Mouse (Mus musculus) forebrain, embryonic 10.5 days (tissue): ENCODE measurements at regions not wholly inside any gene's neighbourhood (a gene's known extent, or its start where the extent isn't known, plus 50 kb on each side); places are given as distances from the start of the nearest gene placed in this dataset.

ENCODE experiments used
- DNase-seq: peaks from one replicate; pipeline ENCODE4 v3.0.0-alpha.2; 2017; ENCODE audit warnings: low spot score; ENCODE audit errors: extremely low spot score
- H3K27ac ChIP-seq: fragments of 300-500 bp; sonication (generic); 2 replicates; pipeline ENCODE4 v1.5.1; 2016; ENCODE audit warnings: mild to moderate bottlenecking
- H3K27me3 ChIP-seq: fragments of 300-500 bp; sonication (generic); 2 replicates; pipeline ENCODE4 v1.6.1; 2016; ENCODE audit warnings: mild to moderate bottlenecking; ENCODE audit not compliant: poor library complexity, severe bottlenecking
- H3K36me3 ChIP-seq: fragments of 300-500 bp; sonication (generic); replicated peaks from 2 replicates; pipeline ENCODE4 v1.6.1; 2016; ENCODE audit warnings: mild to moderate bottlenecking, moderate library complexity
- H3K4me1 ChIP-seq: fragments of 300-500 bp; sonication (generic); 2 replicates; pipeline ENCODE4 v1.6.1; 2016
- H3K4me3 ChIP-seq: fragments of 300-500 bp; sonication (generic); 2 replicates; pipeline ENCODE4 v1.5.1; 2016; ENCODE audit warnings: mild to moderate bottlenecking, moderate library complexity
- H3K9me3 ChIP-seq: fragments of 300-500 bp; sonication (generic); 2 replicates; pipeline ENCODE4 v1.6.1; 2016; ENCODE audit warnings: mild to moderate bottlenecking, moderate library complexity
- WGBS: fragments of 180-500 bp; shearing (Covaris S2); methylation state at CpG from one replicate; pipeline ENCODE4 v1.1.7; 2016; 5-methylcytosine and 5-hydroxymethylcytosine counted together

DNA sequence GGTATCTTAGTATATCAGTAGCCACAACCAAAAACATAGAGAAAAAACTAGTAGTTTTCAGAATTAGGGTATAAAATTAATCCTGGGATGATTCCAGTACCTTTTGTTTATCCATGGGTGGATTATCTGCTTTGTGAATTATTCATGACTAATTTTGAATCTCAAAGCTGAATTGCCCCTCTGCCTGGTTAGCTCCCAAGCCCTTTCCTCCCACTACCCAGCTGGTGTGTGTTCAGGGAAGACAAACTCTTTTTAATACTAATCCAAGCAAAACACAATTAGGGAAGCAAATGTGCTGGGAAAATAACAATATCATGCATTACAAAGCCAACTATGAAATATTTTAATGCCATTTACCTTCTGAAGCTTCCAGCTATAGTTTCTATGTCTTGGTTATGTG, 347.4 kb downstream of the Gm43517 start:
- H3K4me1 ChIP-seq: no peaks in the 10 kb centered on the region
- DNase-seq: no peak
- no peak overlapping the region for H3K27ac ChIP-seq
- no peak overlapping the region for H3K4me3 ChIP-seq
- H3K9me3 ChIP-seq: no peaks in the 10 kb centered on the region
- no peaks in the 10 kb centered on the region for H3K36me3 ChIP-seq
- H3K27me3 ChIP-seq: no peaks in the 10 kb centered on the region

DNA sequence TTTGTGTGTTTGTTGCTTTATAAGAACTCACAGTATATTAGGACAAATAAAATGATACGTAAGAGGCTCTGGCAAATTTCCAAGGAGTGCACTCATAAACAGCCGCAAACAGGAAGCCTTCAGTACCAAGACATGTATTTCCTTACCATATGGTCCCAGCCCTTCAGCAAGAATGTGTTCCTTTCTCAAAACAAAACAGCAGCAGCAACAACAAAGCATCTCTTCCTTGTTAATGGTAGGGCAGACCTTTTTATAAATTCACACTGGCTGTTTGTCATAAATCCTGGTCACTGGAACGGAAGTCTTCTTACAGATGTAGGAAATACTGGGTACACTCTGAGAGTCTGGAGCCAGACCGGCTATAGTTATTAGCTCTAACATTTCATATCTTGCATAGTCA, 352.1 kb downstream of the Gm43517 start:
- Histone ChIP-seq H3K4me1 (no peaks in the 10 kb centered on the region), H3K27me3 (no peaks in the 10 kb centered on the region), H3K27ac (no peak overlapping the region), H3K36me3 (no peaks in the 10 kb centered on the region), H3K9me3 (no peaks in the 10 kb centered on the region), H3K4me3 (no peak overlapping the region)
- 91% methylated on average over 4 of the region's 4 CpGs for WGBS
- no peak for DNase-seq

DNA sequence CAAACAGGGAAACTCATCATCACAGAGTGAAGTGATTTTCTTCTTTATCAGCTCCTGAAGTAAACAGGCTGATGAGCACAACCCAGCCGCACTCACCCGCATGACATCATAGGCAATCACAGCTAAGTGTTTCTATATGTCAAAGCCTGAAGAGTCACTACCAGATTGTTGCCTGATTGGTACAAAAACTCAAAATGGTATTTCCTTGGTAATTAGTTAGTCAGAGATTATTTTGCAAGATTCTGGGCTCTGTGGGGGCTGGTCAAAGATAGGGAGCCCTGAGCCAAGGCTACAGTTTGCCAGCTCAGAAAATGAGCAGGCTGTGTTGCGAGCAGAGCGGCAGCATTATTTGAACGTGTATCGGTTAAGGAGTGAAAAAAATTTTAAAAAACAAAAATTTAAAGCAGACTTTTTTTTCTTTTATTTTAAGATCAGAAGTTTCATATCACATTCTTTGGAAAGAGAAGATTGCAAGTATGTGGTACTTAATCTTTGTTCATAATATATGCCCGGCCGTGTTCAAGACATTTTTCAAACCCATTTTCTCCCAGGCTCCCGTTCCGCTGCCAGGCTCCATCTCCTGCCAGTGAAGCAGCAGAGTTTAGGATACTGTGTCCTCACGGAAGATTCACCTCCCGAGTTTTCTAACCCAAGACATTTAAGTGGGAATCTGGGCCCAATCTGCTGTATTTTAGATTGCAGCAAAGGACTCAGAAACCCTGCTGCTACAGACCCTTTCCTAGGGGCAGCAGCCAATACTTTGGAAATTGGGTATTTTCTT, 355.2 kb downstream of the Gm43517 start:
- Histone ChIP-seq H3K27ac (no peak overlapping the region), H3K36me3 (no peaks in the 10 kb centered on the region), H3K9me3 (no peaks in the 10 kb centered on the region), H3K4me1 (no peaks in the 10 kb centered on the region), H3K4me3 (no peak overlapping the region), H3K27me3 (no peaks in the 10 kb centered on the region)
- WGBS: 87% methylated on average over 12 of the region's 12 CpGs
- no peak for DNase-seq

DNA sequence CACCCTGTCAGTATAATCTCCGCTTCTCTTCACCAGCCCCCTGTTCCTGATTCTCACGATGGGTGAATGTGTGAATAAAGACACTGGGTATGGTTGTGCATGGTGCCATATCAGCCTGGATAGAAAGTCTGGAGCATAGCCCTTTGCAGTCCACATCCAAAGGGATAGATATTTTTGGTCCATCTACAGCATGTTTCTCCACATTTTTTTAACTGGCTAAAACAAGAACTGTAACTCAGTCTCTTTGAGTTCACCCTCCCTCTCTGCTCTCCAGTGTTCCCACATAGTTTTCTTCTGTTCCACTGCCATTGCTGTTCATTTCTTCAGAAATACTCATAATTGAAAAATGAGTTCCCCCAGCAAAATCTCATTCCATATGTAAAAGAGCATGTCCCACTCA, 358.4 kb downstream of the Gm43517 start:
- H3K36me3 ChIP-seq: no peaks in the 10 kb centered on the region
- H3K9me3 ChIP-seq: no peaks in the 10 kb centered on the region
- H3K27ac ChIP-seq: no peak overlapping the region
- DNase-seq: no peak
- no peaks in the 10 kb centered on the region for H3K4me1 ChIP-seq
- no peak overlapping the region for H3K4me3 ChIP-seq
- H3K27me3 ChIP-seq: no peaks in the 10 kb centered on the region
- 92% methylated on average over 2 of the region's 2 CpGs for WGBS

DNA sequence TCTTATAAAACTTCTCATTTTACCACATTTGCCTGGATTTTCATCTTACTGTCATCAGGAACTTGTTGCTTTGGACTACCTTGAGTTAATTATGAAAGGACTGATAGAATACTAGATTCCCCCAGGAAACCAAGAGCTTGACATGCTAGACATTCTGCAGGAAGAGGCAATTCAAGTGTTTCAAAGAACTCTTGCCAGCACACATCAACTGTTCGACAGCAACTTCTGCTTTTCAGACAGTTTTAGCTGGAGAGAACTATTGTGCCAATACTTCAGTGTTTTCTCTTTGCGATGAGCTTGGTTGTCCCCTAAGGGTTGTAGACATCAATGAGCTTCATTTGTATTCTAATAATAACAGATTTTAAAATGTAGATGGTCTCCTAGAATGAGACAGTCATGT, 362.1 kb downstream of the Gm43517 start:
- H3K9me3 ChIP-seq: no peaks in the 10 kb centered on the region
- no peak for DNase-seq
- no peaks in the 10 kb centered on the region for H3K4me1 ChIP-seq
- no peaks in the 10 kb centered on the region for H3K27me3 ChIP-seq
- no peak overlapping the region for H3K27ac ChIP-seq
- 78% methylated on average over 2 of the region's 2 CpGs for WGBS
- H3K36me3 ChIP-seq: no peaks in the 10 kb centered on the region
- no peak overlapping the region for H3K4me3 ChIP-seq

DNA sequence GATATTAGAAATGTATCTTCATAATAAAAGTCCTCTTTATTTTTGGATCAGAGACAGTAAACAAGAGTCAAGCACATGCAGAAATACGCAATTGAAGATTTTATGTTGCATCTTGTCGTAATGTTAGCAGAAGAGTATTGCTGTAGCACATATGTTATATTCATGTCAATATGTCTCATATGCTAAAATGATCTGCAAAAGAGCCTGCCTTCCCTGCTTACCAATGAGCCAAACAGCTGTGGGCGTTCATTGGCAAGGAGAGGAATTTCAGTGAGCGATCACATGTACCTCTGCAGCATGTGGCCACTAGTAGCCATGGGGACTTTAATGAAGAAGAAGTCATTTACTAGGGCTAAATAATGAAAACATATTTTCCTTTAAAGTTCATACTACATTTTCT, 373.4 kb downstream of the Gm43517 start:
- H3K27me3 ChIP-seq: no peaks in the 10 kb centered on the region
- WGBS: 92% methylated on average over 4 of the region's 4 CpGs
- no peaks in the 10 kb centered on the region for H3K4me1 ChIP-seq
- no peak overlapping the region for H3K27ac ChIP-seq
- DNase-seq: no peak
- H3K9me3 ChIP-seq: no peaks in the 10 kb centered on the region
- no peak overlapping the region for H3K4me3 ChIP-seq
- no peaks in the 10 kb centered on the region for H3K36me3 ChIP-seq

DNA sequence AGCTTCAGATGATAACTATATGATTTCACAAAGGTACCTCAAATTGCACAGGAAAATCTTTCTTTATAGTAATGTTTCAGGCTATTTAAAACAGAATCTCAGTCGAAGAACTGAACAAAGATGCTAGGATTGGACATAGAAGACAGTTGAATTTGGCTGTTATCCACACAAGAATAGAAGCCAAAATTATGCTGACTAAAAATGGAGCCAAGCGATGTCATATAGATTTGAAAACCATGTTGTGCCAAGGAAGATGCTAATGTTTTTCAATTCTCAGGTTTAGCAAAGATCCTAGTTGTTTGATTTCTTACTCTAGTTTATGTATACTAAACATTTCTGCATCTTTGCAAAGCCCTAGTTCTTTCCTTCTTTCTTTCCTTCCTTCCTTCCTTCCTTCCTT, 379.6 kb downstream of the Gm43517 start:
- H3K4me3 ChIP-seq: no peak overlapping the region
- H3K36me3 ChIP-seq: no peaks in the 10 kb centered on the region
- no peak overlapping the region for H3K27ac ChIP-seq
- 75% methylated on average over 2 of the region's 2 CpGs for WGBS
- no peak for DNase-seq
- no peaks in the 10 kb centered on the region for H3K9me3 ChIP-seq
- H3K27me3 ChIP-seq: no peaks in the 10 kb centered on the region
- H3K4me1 ChIP-seq: no peaks in the 10 kb centered on the region

DNA sequence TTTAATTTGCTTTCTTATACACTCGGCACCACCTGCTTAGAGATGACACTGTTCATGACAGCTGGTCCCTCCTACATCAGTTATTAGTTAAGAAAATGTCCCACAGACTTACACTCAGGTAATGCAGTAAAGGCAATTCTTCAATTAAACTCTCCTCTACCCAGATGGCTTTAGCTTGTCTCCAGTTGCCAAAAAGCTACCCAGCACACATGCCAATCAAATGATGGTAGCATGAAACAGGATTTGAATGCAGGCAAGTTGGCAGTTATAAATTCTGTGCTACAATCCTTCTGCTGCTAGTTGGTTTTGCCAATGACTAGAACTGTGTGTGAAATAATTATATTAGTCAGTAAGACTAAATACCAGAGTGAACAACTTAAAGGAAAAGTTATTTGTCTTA, 423.4 kb downstream of the Gm43517 start:
- DNase-seq: no peak
- 92% methylated on average over 1 of the region's 1 CpGs for WGBS
- Histone ChIP-seq H3K4me3 (no peak overlapping the region), H3K27me3 (no peaks in the 10 kb centered on the region), H3K9me3 (no peaks in the 10 kb centered on the region), H3K36me3 (no peaks in the 10 kb centered on the region), H3K4me1 (no peaks in the 10 kb centered on the region), H3K27ac (no peak overlapping the region)

DNA sequence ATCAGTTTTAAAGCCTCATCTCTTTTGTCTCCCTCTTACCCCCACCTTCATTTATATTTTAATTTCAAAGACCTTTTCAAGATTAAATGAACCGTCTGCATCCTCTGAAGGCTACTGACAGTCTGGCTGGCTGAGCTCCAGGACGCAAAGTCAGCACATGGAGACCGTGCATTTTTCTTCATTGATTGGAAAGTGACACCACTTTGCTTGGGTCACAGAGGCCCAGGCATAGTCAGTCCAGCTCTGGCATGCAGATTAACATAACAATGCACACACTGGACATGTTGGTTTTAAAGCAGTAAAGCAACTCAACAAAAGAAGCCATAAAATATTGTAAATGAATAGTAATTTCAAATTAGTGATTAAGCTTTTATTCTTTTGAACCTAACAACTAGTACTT, 429.7 kb downstream of the Gm43517 start:
- no peak overlapping the region for H3K27ac ChIP-seq
- no peaks in the 10 kb centered on the region for H3K27me3 ChIP-seq
- no peaks in the 10 kb centered on the region for H3K36me3 ChIP-seq
- WGBS: 43% methylated on average over 3 of the region's 3 CpGs
- peaks cover 6% of the 10 kb centered on the region for H3K4me1 ChIP-seq
- H3K9me3 ChIP-seq: no peaks in the 10 kb centered on the region
- H3K4me3 ChIP-seq: no peak overlapping the region
- no peak for DNase-seq

DNA sequence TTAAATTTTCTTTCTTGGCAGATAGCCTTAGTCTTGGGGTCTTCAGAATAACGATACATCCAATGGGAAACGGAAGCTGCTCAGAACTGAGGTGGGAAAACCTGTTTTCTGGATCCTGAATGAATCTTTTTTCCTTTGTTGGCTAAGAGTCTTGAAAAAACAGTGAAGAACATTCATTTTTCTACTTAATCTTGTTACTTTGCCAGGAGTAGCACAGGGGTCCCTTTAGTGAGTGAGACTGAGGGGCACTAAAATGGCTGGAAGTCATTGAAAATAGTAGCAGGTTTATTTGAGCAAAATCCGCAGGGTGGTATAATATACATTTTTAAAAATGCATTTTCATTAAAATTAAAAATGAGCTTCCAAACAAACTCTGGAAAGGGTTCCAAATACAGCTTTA, 442.8 kb downstream of the Gm43517 start:
- DNase-seq: no peak
- H3K27ac ChIP-seq: no peak overlapping the region
- no peaks in the 10 kb centered on the region for H3K36me3 ChIP-seq
- no peaks in the 10 kb centered on the region for H3K27me3 ChIP-seq
- peaks cover 5% of the 10 kb centered on the region; the same call in 1 of the 2 replicates for H3K4me1 ChIP-seq
- H3K4me3 ChIP-seq: no peak overlapping the region
- H3K9me3 ChIP-seq: no peaks in the 10 kb centered on the region
- WGBS: 85% methylated on average over 3 of the region's 3 CpGs

DNA sequence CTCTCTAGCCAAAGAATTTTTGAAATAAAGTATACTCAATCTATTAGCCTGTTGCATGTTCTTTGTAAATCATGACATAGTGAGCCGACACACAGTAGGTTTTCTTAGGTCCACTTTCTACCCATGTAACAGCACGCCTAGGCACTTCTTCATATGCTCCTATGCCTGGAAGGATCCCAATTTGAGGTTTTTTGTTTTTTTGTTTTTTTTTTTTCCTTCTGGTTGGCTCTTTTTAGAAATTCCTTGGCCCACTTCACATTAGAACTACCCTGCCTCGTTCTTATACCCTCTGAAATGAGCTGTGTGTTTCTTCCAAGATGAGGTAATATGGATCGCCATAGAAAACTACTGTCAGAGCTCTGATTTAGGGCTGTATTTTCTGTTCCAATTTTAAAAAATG, 443.6 kb downstream of the Gm43517 start:
- H3K36me3 ChIP-seq: no peaks in the 10 kb centered on the region
- H3K27me3 ChIP-seq: no peaks in the 10 kb centered on the region
- no peak for DNase-seq
- H3K9me3 ChIP-seq: no peaks in the 10 kb centered on the region
- 88% methylated on average over 4 of the region's 4 CpGs for WGBS
- no peak overlapping the region for H3K4me3 ChIP-seq
- no peak overlapping the region for H3K27ac ChIP-seq
- H3K4me1 ChIP-seq: peaks cover 5% of the 10 kb centered on the region; the same call in 1 of the 2 replicates

DNA sequence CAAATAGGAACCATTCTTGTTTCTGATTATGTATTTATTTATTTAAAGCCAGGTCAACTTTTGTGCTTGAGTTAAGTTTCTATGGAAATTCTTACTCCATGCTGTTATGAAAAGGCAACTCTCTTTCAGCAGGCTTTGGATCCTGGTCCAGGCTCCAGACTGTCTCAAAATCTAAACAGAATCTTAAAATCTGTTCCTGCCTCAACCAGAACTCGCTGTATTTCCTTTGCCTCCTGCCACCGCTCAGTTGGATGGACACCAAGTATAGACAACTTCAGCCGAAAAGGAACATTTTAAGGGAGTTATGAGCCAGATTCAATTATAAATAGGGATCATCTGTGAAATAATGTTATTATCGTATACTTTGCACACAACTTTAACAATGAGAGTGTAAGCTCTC, 445.7 kb downstream of the Gm43517 start:
- WGBS: 93% methylated on average over 4 of the region's 4 CpGs
- no peak overlapping the region for H3K4me3 ChIP-seq
- H3K27ac ChIP-seq: no peak overlapping the region
- no peaks in the 10 kb centered on the region for H3K9me3 ChIP-seq
- no peaks in the 10 kb centered on the region for H3K36me3 ChIP-seq
- DNase-seq: no peak
- H3K4me1 ChIP-seq: peaks cover 5% of the 10 kb centered on the region; the same call in 1 of the 2 replicates
- no peaks in the 10 kb centered on the region for H3K27me3 ChIP-seq

DNA sequence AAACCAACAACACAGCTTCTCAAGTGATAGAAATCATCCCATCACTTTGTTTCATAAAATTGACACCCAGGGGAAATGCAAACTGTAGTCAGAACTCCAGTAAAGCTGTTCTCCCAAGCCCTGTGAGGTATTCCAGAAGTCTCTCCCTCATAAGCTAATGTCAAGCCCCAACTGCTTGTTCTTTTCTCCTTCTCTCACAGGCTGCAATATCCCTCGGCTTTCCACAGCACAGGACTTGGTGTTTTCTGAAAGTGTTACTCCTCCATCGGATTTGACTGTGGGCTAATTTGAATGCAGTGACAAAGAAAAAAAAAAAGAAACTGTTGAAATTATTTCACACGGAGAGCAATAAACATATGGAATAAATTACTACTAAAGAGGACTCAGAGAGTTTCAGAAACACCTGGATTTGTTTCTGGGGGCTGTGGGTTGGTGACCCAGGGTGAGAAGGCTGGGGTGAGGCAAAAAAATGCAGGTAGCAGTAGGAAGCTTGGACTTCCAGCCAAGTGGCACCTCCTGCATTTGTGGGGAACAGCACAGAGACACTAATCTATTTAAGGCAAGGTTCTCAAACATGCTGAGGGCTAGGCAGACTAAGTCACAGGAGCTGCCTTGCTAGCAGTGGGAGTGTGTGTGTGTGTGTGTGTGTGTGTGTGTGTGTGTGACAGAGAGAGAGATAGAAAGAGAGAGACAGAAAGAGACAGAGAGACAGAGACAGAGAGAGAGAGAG, 447.3 kb downstream of the Gm43517 start:
- no peak overlapping the region for H3K4me3 ChIP-seq
- no peak for DNase-seq
- H3K27ac ChIP-seq: no peak overlapping the region
- peaks cover 12% of the 10 kb centered on the region for H3K4me1 ChIP-seq
- no peaks in the 10 kb centered on the region for H3K9me3 ChIP-seq
- no peaks in the 10 kb centered on the region for H3K36me3 ChIP-seq
- 70% methylated on average over 3 of the region's 3 CpGs for WGBS
- H3K27me3 ChIP-seq: no peaks in the 10 kb centered on the region
